Mouse (Mus musculus): ENCODE measurements around the gene Prl7a1. TPM values are rescaled to one million over a fixed set of nuclear protein-coding genes. Genes with fewer than 3 reads are reported as not detected.

Gene Prl7a1
- not detected for total RNA-seq (2021)

DNA sequence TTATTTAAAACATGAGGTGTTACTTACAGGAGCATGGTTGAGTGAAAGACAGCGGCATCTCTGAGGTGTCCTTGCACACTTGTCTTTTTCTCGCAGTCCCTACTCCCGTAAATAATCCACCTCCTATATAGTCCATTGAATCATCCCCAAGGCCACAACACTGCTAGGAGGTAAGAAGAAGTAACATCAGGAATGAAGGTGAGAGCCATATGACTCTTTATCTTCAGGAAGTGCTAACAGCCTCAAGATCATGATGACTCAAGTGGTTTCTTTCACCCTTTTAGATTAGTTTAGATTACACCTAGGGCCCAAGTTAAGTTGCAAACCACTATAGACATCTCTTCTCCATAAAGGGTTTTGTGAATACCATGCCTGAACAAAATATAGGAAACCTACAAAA, at the start of gene Prl7a1:
Prl7a1 (minus strand) TSS at position 101 of the 400 bp plus-strand sequence.
- DNase-seq = no peak

DNA sequence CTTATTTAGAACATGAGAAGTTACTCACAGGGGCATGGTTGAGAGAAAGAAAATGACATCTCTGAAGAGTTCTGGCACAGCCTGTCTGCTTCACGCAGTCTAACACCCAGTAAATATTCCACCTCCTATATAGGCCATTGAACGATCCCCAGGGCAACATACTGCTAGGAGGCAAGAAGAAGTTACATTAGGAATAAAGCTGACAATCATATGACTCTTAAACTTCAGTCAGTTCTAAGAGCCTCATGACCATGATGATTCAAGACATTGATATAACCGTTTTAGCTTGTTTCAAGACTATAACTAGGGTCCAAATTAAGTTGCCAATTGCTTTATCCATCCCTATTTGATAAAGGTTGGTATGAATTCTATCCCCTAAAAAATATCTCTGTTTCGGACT, 25.6 kb upstream of the Prl7a1 start, which contains the start of gene Prl7a2:
Prl7a2 (minus strand) TSS at position 101 of the 400 bp plus-strand sequence.
- no peak for DNase-seq

DNA sequence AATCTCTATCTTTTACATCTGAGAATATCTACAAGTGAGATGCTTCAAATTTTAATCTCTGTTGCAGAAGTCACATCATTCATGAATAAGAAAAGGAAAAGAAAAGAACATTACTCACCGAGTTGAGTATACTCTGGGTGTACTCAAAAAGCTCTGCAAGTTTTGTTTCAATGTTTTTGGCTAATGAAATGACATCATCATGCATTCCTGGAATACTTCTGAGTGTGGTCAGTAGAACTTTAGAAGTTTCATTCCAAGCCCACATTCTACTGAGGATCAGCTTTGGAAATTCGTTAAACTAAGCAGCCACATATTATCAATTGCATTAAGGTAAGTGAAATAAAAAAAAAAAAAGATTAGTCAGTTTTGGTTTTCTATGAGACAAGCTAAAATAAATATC, 18.5 kb upstream of the Prl7a1 start:
- DNase-seq = no peak

DNA sequence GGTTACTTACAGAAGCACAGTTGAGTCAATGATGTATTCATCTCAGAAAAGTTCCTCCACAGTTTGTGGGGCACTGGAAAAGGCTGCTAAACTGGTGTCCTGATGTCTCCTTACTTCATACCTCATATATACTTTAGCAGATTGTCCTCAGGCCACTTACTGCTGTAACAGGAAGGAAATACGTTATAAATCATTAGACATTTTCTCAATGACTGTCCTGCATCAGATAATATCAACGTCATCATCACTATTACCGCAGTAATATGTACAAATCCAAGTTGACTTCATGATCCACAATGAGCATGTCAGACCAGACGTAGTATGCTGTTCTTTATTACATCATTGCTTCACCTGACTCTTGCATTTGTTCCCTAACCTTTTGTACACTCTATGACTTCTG, 31.8 kb downstream of the Prl7a1 start, which contains the start of gene Prl7b1:
Prl7b1 (minus strand) TSS at position 101 of the 400 bp plus-strand sequence.
- DNase-seq = no peak

Other genes with a start within 250 kb of the Prl7a1 start
- gene Prl8a6, start 203.8 kb downstream of the Prl7a1 start, total RNA-seq (2021) = not detected
- not detected for gene Prl8a8, start 129.3 kb downstream of the Prl7a1 start, total RNA-seq (2021)
- gene Prl8a9, start 77.9 kb downstream of the Prl7a1 start, total RNA-seq (2021) = not detected
- gene Prl8a1, start 60.3 kb downstream of the Prl7a1 start, total RNA-seq (2021) = not detected
- gene Prl7b1, start 31.9 kb downstream of the Prl7a1 start, total RNA-seq (2021) = not detected
- not detected for gene Prl7a2, start 25.5 kb upstream of the Prl7a1 start, total RNA-seq (2021)
- gene Prl7d1, start 74.2 kb upstream of the Prl7a1 start, total RNA-seq (2021) = not detected
- not detected for gene Prl7c1, start 138.3 kb upstream of the Prl7a1 start, total RNA-seq (2021)
- not detected for gene Prl2a1, start 159.2 kb upstream of the Prl7a1 start, total RNA-seq (2021)
- not detected for gene Prl2c1, start 206.8 kb upstream of the Prl7a1 start, total RNA-seq (2021)

Data from heart, postnatal 4 days (tissue).